Mouse (Mus musculus) G1E (cell line): Measurements from ENCODE around the gene Mss51. TPM values are rescaled to one million over a fixed set of nuclear protein-coding genes. Genes with fewer than 3 reads are reported as not detected.

Source experiments
- ATAC-seq: 2 replicates; pipeline ENCODE4 v1.8.0; 2016; ENCODE audit warnings: mild to moderate bottlenecking; ENCODE audit not compliant: insufficient number of reproducible peaks, poor library complexity, low FRiP score, severe bottlenecking; ENCODE audit errors: extremely low read depth
- DNase-seq: peaks from one replicate; pipeline ENCODE4 v3.0.0; 2012; ENCODE audit warnings: low spot score
- H3K27me3 ChIP-seq: 2 replicates; pipeline ENCODE4 v1.6.1; 2012; ENCODE audit warnings: mild to moderate bottlenecking, low read length, inconsistent platforms; ENCODE audit not compliant: insufficient read depth
- H3K36me3 ChIP-seq: replicated peaks from 2 replicates; pipeline ENCODE3; 2012; ENCODE audit warnings: mild to moderate bottlenecking, inconsistent platforms
- H3K4me1 ChIP-seq: 2 replicates; pipeline ENCODE4 v1.6.1; 2012; ENCODE audit warnings: low read depth, low read length, inconsistent platforms, mixed read lengths; ENCODE audit not compliant: insufficient read depth
- H3K4me3 ChIP-seq: 2 replicates; pipeline ENCODE4 v1.5.1; 2012; ENCODE audit warnings: low read depth, mild to moderate bottlenecking, inconsistent platforms, low read length, moderate library complexity, mixed read lengths
- H3K9me3 ChIP-seq: replicated peaks from 2 replicates; pipeline ENCODE4 v1.6.1; 2012; ENCODE audit warnings: inconsistent platforms
- CTCF ChIP-seq: IDR thresholded peaks from 2 replicates; pipeline ENCODE4 v1.5.1; 2012; ENCODE audit warnings: low read depth, low read length, inconsistent platforms, mixed read lengths
- GATA1 ChIP-seq: IDR thresholded peaks from 2 replicates; pipeline ENCODE4 v1.6.1; 2012; ENCODE audit warnings: borderline replicate concordance, low read length, inconsistent platforms, mixed read lengths
- GATA2 ChIP-seq: IDR thresholded peaks from 2 replicates; pipeline ENCODE4 v1.6.1; 2012; ENCODE audit warnings: low read depth, low read length, inconsistent platforms, borderline replicate concordance
- POLR2AphosphoS5 ChIP-seq: IDR thresholded peaks from 2 replicates; pipeline ENCODE4 v1.6.1; 2012; ENCODE audit warnings: low read depth, low read length, inconsistent platforms; ENCODE audit not compliant: insufficient replicate concordance
- TAL1 ChIP-seq: conservative IDR thresholded peaks from 2 replicates; pipeline ENCODE4 v1.6.1; 2012; ENCODE audit warnings: low read depth, low read length, inconsistent platforms, mixed read lengths
- polyA plus RNA-seq: library from polyadenylated mRNA; stranded (reverse); fragments of >175 nt; gene quantifications from 2 replicates; pipeline ENCODE4 v1.2.3, GENCODE M21; 2012
- total RNA-seq, 2 experiments: library from RNA; stranded (forward) in 1 of 2; stranded (reverse) in 1 of 2; fragments of 200-1000 nt in 1 of 2; fragments of >200 nt in 1 of 2; fragmentation: Nextera tagmentation in 1 of 2; gene quantifications; 2 replicates each; pipeline ENCODE4 v1.2.3; 2014 to 2017

Mss51 gene
- total and polyA plus RNA-seq, 3 experiments, result 0.12 to 3.0 (median 1.0) TPM

GRCm38 (mm10) chr14:20480195-20480579, 16.5 kb downstream of the Mss51 start:
- no peak for TF ChIP-seq TAL1
- TF ChIP-seq POLR2AphosphoS5, result no peak
- TF ChIP-seq CTCF, result no peak
- TF ChIP-seq GATA2, result no peak
- no peak for TF ChIP-seq GATA1
- no peak for ATAC-seq
- no peaks in the 10 kb centered on the region for H3K27me3 ChIP-seq
- peaks cover 43% of the 10 kb centered on the region for H3K36me3 ChIP-seq
- H3K4me1 ChIP-seq, result peaks cover 37% of the 10 kb centered on the region
- DNase-seq, result no peak
- H3K4me3 ChIP-seq, result peak overlapping the region; percentile 84
- H3K9me3 ChIP-seq, result no peaks in the 10 kb centered on the region

GRCm38 (mm10) chr14:20479291-20480194, 17.2 kb downstream of the Mss51 start, which contains the start of gene Anxa7:
TSS of gene Anxa7 (minus strand) at chr14:20480133.
- DNase-seq (peak; percentile 44), ATAC-seq (peak; percentile 58)
- peaks cover 39% of the 10 kb centered on the region for H3K36me3 ChIP-seq
- no peak for TF ChIP-seq POLR2AphosphoS5
- no peak for TF ChIP-seq GATA2
- TF ChIP-seq CTCF, result no peak
- TF ChIP-seq GATA1, result no peak
- TF ChIP-seq TAL1, result no peak
- peaks cover 37% of the 10 kb centered on the region for H3K4me1 ChIP-seq
- no peaks in the 10 kb centered on the region for H3K9me3 ChIP-seq
- no peaks in the 10 kb centered on the region for H3K27me3 ChIP-seq
- peak within 1 kb of the TSS; percentile 84 for H3K4me3 ChIP-seq

- peak; percentile 68 for DNase-seq
- Histone ChIP-seq H3K4me1 (peaks cover 37% of the 10 kb centered on the region), H3K36me3 (peaks cover 37% of the 10 kb centered on the region), H3K27me3 (no peaks in the 10 kb centered on the region), H3K4me3 (peak overlapping the region; percentile 84), H3K9me3 (no peaks in the 10 kb centered on the region)
- TF ChIP-seq GATA2 (no peak), CTCF (no peak), POLR2AphosphoS5 (no peak), TAL1 (no peak), GATA1 (no peak)
- ATAC-seq, result peak; percentile 63
These were observed 17.9 kb downstream of the Mss51 start for GRCm38 (mm10) chr14:20478801-20479200.

- DNase-seq (no peak), ATAC-seq (no peak)
- Histone ChIP-seq H3K4me1 (peaks cover 37% of the 10 kb centered on the region), H3K9me3 (no peaks in the 10 kb centered on the region), H3K4me3 (peak overlapping the region; percentile 84; the same call in 1 of the 2 replicates), H3K36me3 (peaks cover 37% of the 10 kb centered on the region), H3K27me3 (no peaks in the 10 kb centered on the region)
- TF ChIP-seq POLR2AphosphoS5 (no peak), CTCF (no peak), TAL1 (no peak), GATA2 (no peak), GATA1 (no peak)
These were observed 18.3 kb downstream of the Mss51 start for GRCm38 (mm10) chr14:20478385-20478784.

GRCm38 (mm10) chr14:20477261-20478025, 19.3 kb downstream of the Mss51 start:
- no peak for ATAC-seq
- peaks cover 41% of the 10 kb centered on the region for H3K36me3 ChIP-seq
- no peak overlapping the region for H3K4me3 ChIP-seq
- TF ChIP-seq POLR2AphosphoS5 (no peak), TAL1 (no peak), CTCF (no peak), GATA1 (no peak), GATA2 (no peak)
- no peaks in the 10 kb centered on the region for H3K27me3 ChIP-seq
- DNase-seq, result no peak
- H3K9me3 ChIP-seq, result no peaks in the 10 kb centered on the region
- peaks cover 37% of the 10 kb centered on the region for H3K4me1 ChIP-seq

- H3K4me1 ChIP-seq, result no peaks in the 10 kb centered on the region
- no peaks in the 10 kb centered on the region for H3K9me3 ChIP-seq
- no peaks in the 10 kb centered on the region for H3K27me3 ChIP-seq
- no peak for DNase-seq
- peaks cover 91% of the 10 kb centered on the region for H3K36me3 ChIP-seq
- TF ChIP-seq POLR2AphosphoS5, result no peak
- TF ChIP-seq GATA2, result no peak
- TF ChIP-seq TAL1, result no peak
- no peak for TF ChIP-seq GATA1
- TF ChIP-seq CTCF, result no peak
- ATAC-seq, result no peak
- H3K4me3 ChIP-seq, result no peak overlapping the region
These were observed 36.5 kb downstream of the Mss51 start for GRCm38 (mm10) chr14:20460216-20460615.
